Mouse (Mus musculus) C2C12 (cell line): ENCODE measurements around the gene Ldhb.

Source experiments
- CTCF ChIP-seq: IDR thresholded peaks from one replicate; pipeline ENCODE4 v1.5.1; 2011; ENCODE audit not compliant: control insufficient read depth, insufficient read depth, insufficient read length
- MYOD1 ChIP-seq: IDR thresholded peaks from one replicate; pipeline ENCODE4 v1.6.1; 2011; ENCODE audit warnings: low read depth; ENCODE audit not compliant: control insufficient read depth, insufficient read length
- MYOG ChIP-seq: IDR thresholded peaks from one replicate; pipeline ENCODE4 v1.6.1; 2011; ENCODE audit not compliant: control insufficient read depth, insufficient read length; ENCODE audit errors: extremely low read depth
- USF1 ChIP-seq: IDR thresholded peaks from one replicate; pipeline ENCODE4 v1.6.1; 2011; ENCODE audit warnings: low read depth, mild to moderate bottlenecking, control low read depth, moderate library complexity

DNA sequence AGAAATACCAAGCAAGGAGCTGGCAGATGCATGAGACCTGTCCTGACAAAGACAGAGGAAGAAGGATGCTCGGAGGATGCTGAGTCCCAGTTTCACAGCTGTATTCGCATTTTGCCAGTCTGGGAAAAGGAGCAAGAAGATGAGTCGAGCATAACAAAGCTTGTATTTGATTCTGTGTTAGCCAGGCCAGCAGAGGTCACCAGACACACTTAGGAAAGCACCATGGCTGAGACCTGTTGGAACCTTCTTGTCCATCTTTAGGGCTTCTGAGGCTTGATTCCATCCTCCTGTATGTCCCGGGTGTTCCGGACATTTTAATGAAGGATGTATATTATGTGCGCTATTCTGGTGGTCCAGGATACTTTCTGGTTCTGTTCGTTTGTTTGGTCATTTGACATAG lies 30.5 kb downstream of the Ldhb start:
- no peak for TF ChIP-seq CTCF
- no peak for TF ChIP-seq USF1
- TF ChIP-seq MYOG, result no peak
- TF ChIP-seq MYOD1, result no peak
